Mouse (Mus musculus) neural tube, embryonic 10.5 days (tissue): Measurements from ENCODE around the gene Hsd11b1.

Experiments
- DNase-seq: peaks from one replicate; pipeline ENCODE4 v3.0.0-alpha.2; 2017; ENCODE audit warnings: low spot score; ENCODE audit errors: extremely low spot score

Gene Hsd11b1

GRCm38 (mm10) chr1:193243571-193244193, 20.2 kb downstream of the Hsd11b1 start:
- DNase-seq = no peak

GRCm38 (mm10) chr1:193242863-193243262, 21.0 kb downstream of the Hsd11b1 start:
- no peak for DNase-seq

- no peak for DNase-seq
These were observed 21.6 kb downstream of the Hsd11b1 start for GRCm38 (mm10) chr1:193242238-193242637.

GRCm38 (mm10) chr1:193241436-193241835, 22.4 kb downstream of the Hsd11b1 start:
- DNase-seq = no peak

- DNase-seq = no peak
These were observed 25.4 kb downstream of the Hsd11b1 start for GRCm38 (mm10) chr1:193238426-193238825.

- no peak for DNase-seq
These were observed 28.9 kb downstream of the Hsd11b1 start for GRCm38 (mm10) chr1:193234930-193235329.

- no peak for DNase-seq
These were observed 29.7 kb downstream of the Hsd11b1 start for GRCm38 (mm10) chr1:193234130-193234645.

- no peak for DNase-seq
These were observed 31.1 kb downstream of the Hsd11b1 start for GRCm38 (mm10) chr1:193232732-193233131.

GRCm38 (mm10) chr1:193230935-193231334, 32.9 kb downstream of the Hsd11b1 start:
- no peak for DNase-seq

- DNase-seq = no peak
These were observed 33.3 kb downstream of the Hsd11b1 start for GRCm38 (mm10) chr1:193230531-193230930.

- no peak for DNase-seq
These were observed 34.3 kb downstream of the Hsd11b1 start for GRCm38 (mm10) chr1:193229570-193229969.

GRCm38 (mm10) chr1:193227537-193227936, 36.3 kb downstream of the Hsd11b1 start:
- DNase-seq = no peak

- no peak for DNase-seq
These were observed 37.0 kb downstream of the Hsd11b1 start for GRCm38 (mm10) chr1:193226724-193227522.

GRCm38 (mm10) chr1:193226114-193226513, 37.8 kb downstream of the Hsd11b1 start:
- DNase-seq = no peak

GRCm38 (mm10) chr1:193225531-193225930, 38.3 kb downstream of the Hsd11b1 start:
- no peak for DNase-seq

GRCm38 (mm10) chr1:193220408-193220807, 43.5 kb downstream of the Hsd11b1 start:
- no peak for DNase-seq

GRCm38 (mm10) chr1:193216000-193216399, 47.9 kb downstream of the Hsd11b1 start:
- no peak for DNase-seq

- no peak for DNase-seq
These were observed 49.8 kb downstream of the Hsd11b1 start for GRCm38 (mm10) chr1:193214053-193214452.

GRCm38 (mm10) chr1:193211371-193211770, 52.5 kb downstream of the Hsd11b1 start:
- no peak for DNase-seq

- no peak for DNase-seq
These were observed 55.7 kb downstream of the Hsd11b1 start for GRCm38 (mm10) chr1:193208178-193208577.

GRCm38 (mm10) chr1:193207503-193207902, 56.4 kb downstream of the Hsd11b1 start, which contains the start of gene Lamb3:
Gene Lamb3, plus strand, starts transcription at chr1:193207699.
- DNase-seq = no peak

GRCm38 (mm10) chr1:193205431-193205830, 58.4 kb downstream of the Hsd11b1 start:
- no peak for DNase-seq
